Mouse (Mus musculus): Measurements from ENCODE around the gene Sel1l. TPM values are rescaled to one million over a fixed set of nuclear protein-coding genes. Genes with fewer than 3 reads are reported as not detected.

The Sel1l gene
- 67.1 and 71.5 TPM in 2 replicates for polyA plus RNA-seq (2014; fragmentation: Nextera tagmentation; extraction: Ambion mirVana)

- Histone ChIP-seq H3K4me1 (replicated peaks; ENCODE audit: control insufficient read depth, insufficient read depth, low read length) (peaks cover 8% of the 10 kb centered on the region; the same call in 1 of the 2 replicates), H3K9ac (ENCODE audit: low read depth, low read length) (peak within 1 kb of the TSS; percentile 85), H3K27ac (ENCODE audit: low read depth, low read length) (peak within 1 kb of the TSS; percentile 60), H3K4me2 (peak within 1 kb of the TSS; percentile 88), H3K9me3 (ENCODE audit: control insufficient read depth, low read length) (no peaks in the 10 kb centered on the region), H3K27me3 (replicated peaks; ENCODE audit: control insufficient read depth, insufficient read depth, low read length) (no peaks in the 10 kb centered on the region), H3K4me3 (ENCODE audit: low read depth, low read length) (peak within 1 kb of the TSS; percentile 80), H3K36me3 (ENCODE audit: control insufficient read depth, insufficient read depth, low read length) (no peaks in the 10 kb centered on the region)
- DNase-seq (ENCODE audit: low spot score) (peak; percentile 96), ATAC-seq (replicated peaks; ENCODE audit: low FRiP score) (peak; percentile 100)
- under 1% methylated on average over 35 of the region's 35 CpGs for WGBS
Measured at GRCm38 (mm10) chr12:91849045-91849467, at the start of gene Sel1l. Gene Sel1l (minus strand): TSS chr12:91849157.

GRCm38 (mm10) chr12:91892622-91893560 is 43.9 kb upstream of the Sel1l start:
- WGBS: 78% methylated on average over 9 of the region's 9 CpGs
- Histone ChIP-seq H3K4me3 (ENCODE audit: low read depth, low read length) (no peak overlapping the region), H3K4me2 (no peak overlapping the region), H3K27ac (ENCODE audit: low read depth, low read length) (no peak overlapping the region), H3K36me3 (ENCODE audit: control insufficient read depth, insufficient read depth, low read length) (no peaks in the 10 kb centered on the region), H3K9me3 (ENCODE audit: control insufficient read depth, low read length) (no peaks in the 10 kb centered on the region), H3K27me3 (replicated peaks; ENCODE audit: control insufficient read depth, insufficient read depth, low read length) (no peaks in the 10 kb centered on the region), H3K4me1 (replicated peaks; ENCODE audit: control insufficient read depth, insufficient read depth, low read length) (no peaks in the 10 kb centered on the region), H3K9ac (ENCODE audit: low read depth, low read length) (no peak overlapping the region)
- ATAC-seq (replicated peaks; ENCODE audit: low FRiP score) (no peak), DNase-seq (ENCODE audit: low spot score) (no peak)

DNA sequence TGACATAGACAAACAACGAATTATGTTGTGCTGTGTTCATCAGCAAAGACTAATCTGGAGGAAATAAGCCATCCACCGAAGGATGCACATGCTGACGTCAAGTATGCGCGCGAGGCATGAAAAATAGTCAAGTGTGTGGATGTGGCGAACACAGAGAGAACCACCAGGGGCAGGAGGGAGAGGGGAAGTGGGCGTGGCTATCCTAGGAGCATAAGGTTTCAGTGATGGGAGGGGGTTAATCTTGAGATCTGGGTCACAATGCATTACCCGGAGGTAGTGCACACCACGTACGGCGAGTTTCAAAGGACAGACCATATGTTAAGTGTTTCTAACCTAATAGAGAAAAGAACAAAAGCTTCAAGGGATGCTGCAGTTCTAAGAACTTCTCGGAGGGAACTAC is 31.5 kb upstream of the Sel1l start:
- no peak for ATAC-seq (replicated peaks; ENCODE audit: low FRiP score)
- Histone ChIP-seq H3K4me1 (replicated peaks; ENCODE audit: control insufficient read depth, insufficient read depth, low read length) (no peaks in the 10 kb centered on the region; the same call in 1 of the 2 replicates), H3K4me2 (no peak overlapping the region), H3K9ac (ENCODE audit: low read depth, low read length) (no peak overlapping the region), H3K27me3 (replicated peaks; ENCODE audit: control insufficient read depth, insufficient read depth, low read length) (no peaks in the 10 kb centered on the region), H3K27ac (ENCODE audit: low read depth, low read length) (no peak overlapping the region), H3K36me3 (ENCODE audit: control insufficient read depth, insufficient read depth, low read length) (no peaks in the 10 kb centered on the region), H3K4me3 (ENCODE audit: low read depth, low read length) (no peak overlapping the region), H3K9me3 (ENCODE audit: control insufficient read depth, low read length) (no peaks in the 10 kb centered on the region)
- no peak for DNase-seq (ENCODE audit: low spot score)
- WGBS: 73% methylated on average over 13 of the region's 13 CpGs

GRCm38 (mm10) chr12:91878912-91879250 is 29.9 kb upstream of the Sel1l start:
- no peaks in the 10 kb centered on the region for H3K9me3 ChIP-seq (ENCODE audit: control insufficient read depth, low read length)
- H3K9ac ChIP-seq (ENCODE audit: low read depth, low read length): no peak overlapping the region
- WGBS: 77% methylated on average over 8 of the region's 8 CpGs
- H3K4me1 ChIP-seq (replicated peaks; ENCODE audit: control insufficient read depth, insufficient read depth, low read length): no peaks in the 10 kb centered on the region; the same call in 1 of the 2 replicates
- DNase-seq (ENCODE audit: low spot score): no peak
- H3K4me3 ChIP-seq (ENCODE audit: low read depth, low read length): no peak overlapping the region
- no peak for ATAC-seq (replicated peaks; ENCODE audit: low FRiP score)
- no peak overlapping the region for H3K27ac ChIP-seq (ENCODE audit: low read depth, low read length)
- no peaks in the 10 kb centered on the region for H3K27me3 ChIP-seq (replicated peaks; ENCODE audit: control insufficient read depth, insufficient read depth, low read length)
- H3K36me3 ChIP-seq (ENCODE audit: control insufficient read depth, insufficient read depth, low read length): no peaks in the 10 kb centered on the region
- no peak overlapping the region for H3K4me2 ChIP-seq

GRCm38 (mm10) chr12:91878056-91878911 is 29.3 kb upstream of the Sel1l start:
- no peak overlapping the region for H3K4me3 ChIP-seq (ENCODE audit: low read depth, low read length)
- 67% methylated on average over 21 of the region's 21 CpGs for WGBS
- no peak overlapping the region for H3K4me2 ChIP-seq
- H3K36me3 ChIP-seq (ENCODE audit: control insufficient read depth, insufficient read depth, low read length): no peaks in the 10 kb centered on the region
- H3K27ac ChIP-seq (ENCODE audit: low read depth, low read length): no peak overlapping the region
- H3K4me1 ChIP-seq (replicated peaks; ENCODE audit: control insufficient read depth, insufficient read depth, low read length): no peaks in the 10 kb centered on the region; the same call in 1 of the 2 replicates
- H3K27me3 ChIP-seq (replicated peaks; ENCODE audit: control insufficient read depth, insufficient read depth, low read length): no peaks in the 10 kb centered on the region
- no peak for DNase-seq (ENCODE audit: low spot score)
- ATAC-seq (replicated peaks; ENCODE audit: low FRiP score): no peak
- no peaks in the 10 kb centered on the region for H3K9me3 ChIP-seq (ENCODE audit: control insufficient read depth, low read length)
- H3K9ac ChIP-seq (ENCODE audit: low read depth, low read length): no peak overlapping the region

DNA sequence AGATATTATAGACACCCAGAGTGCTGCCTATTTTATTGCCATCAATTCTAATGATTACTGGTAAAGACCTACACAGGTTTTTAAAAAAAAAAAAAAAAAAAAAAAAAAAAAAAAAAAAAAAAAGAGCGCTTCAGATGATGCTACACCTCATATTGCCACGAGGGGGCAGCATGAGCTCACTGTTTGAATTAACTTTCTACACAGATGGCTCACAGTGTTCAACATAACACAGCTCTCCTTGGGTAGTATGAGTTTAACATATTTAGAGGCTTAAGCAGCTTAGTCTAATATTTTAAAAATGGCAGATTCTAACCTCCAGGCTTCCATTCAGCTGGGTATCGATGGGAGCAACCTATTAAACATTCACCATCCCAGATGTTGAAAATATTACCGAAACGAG is 28.7 kb upstream of the Sel1l start:
- ATAC-seq (replicated peaks; ENCODE audit: low FRiP score) (0 out of 2 replicates have a peak, but pooled peaks have one; percentile 32), DNase-seq (ENCODE audit: low spot score) (no peak)
- Histone ChIP-seq H3K9me3 (ENCODE audit: control insufficient read depth, low read length) (no peaks in the 10 kb centered on the region), H3K4me2 (no peak overlapping the region), H3K36me3 (ENCODE audit: control insufficient read depth, insufficient read depth, low read length) (no peaks in the 10 kb centered on the region), H3K4me3 (ENCODE audit: low read depth, low read length) (no peak overlapping the region), H3K4me1 (replicated peaks; ENCODE audit: control insufficient read depth, insufficient read depth, low read length) (no peaks in the 10 kb centered on the region; the same call in 1 of the 2 replicates), H3K9ac (ENCODE audit: low read depth, low read length) (no peak overlapping the region), H3K27me3 (replicated peaks; ENCODE audit: control insufficient read depth, insufficient read depth, low read length) (no peaks in the 10 kb centered on the region), H3K27ac (ENCODE audit: low read depth, low read length) (no peak overlapping the region)
- WGBS: 49% methylated on average over 5 of the region's 5 CpGs

DNA sequence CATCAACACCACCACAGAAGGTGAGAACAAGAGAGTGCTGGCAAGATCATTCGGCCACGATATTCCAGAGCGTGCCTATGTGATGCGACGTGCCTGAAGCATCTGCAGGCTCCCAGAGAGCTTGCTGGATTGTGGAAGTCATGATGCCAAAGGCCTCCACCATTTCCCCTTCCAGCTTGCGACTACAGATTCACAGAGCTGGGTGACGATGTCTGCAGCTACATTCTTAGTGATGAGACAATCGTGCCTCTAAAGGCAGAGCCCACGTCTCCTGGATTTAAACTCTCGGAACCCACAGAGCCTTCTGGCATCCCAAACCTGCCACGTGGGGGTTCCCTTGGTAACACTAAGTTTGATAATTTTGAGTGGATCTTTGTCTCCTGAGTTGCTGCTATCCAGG is 21.7 kb upstream of the Sel1l start:
- no peak overlapping the region for H3K9ac ChIP-seq (ENCODE audit: low read depth, low read length)
- no peak for DNase-seq (ENCODE audit: low spot score)
- no peak overlapping the region for H3K4me2 ChIP-seq
- no peaks in the 10 kb centered on the region for H3K27me3 ChIP-seq (replicated peaks; ENCODE audit: control insufficient read depth, insufficient read depth, low read length)
- H3K4me3 ChIP-seq (ENCODE audit: low read depth, low read length): no peak overlapping the region
- H3K36me3 ChIP-seq (ENCODE audit: control insufficient read depth, insufficient read depth, low read length): no peaks in the 10 kb centered on the region
- ATAC-seq (replicated peaks; ENCODE audit: low FRiP score): no peak
- H3K4me1 ChIP-seq (replicated peaks; ENCODE audit: control insufficient read depth, insufficient read depth, low read length): no peaks in the 10 kb centered on the region; the same call in 1 of the 2 replicates
- WGBS: 85% methylated on average over 11 of the region's 11 CpGs
- no peaks in the 10 kb centered on the region for H3K9me3 ChIP-seq (ENCODE audit: control insufficient read depth, low read length)
- H3K27ac ChIP-seq (ENCODE audit: low read depth, low read length): no peak overlapping the region

DNA sequence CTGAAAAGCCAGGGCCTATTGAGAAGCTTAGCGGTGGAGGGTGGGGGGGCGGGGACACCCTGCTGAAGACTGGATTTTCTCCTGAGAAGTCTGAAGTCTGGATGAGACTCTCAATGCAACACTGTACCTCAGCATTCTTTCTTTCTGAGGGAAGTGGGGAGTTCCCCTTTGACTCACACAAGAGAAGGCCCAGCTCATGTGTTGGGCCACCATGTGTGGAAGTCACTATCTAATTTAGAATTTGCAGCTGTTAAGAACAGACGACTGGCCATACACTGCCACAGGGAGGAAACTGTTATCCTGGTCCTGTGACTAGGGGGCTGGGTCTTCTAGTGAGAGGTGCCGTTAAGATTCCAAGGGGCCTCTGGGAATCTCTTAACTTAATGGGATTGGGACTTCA is 20.4 kb upstream of the Sel1l start:
- WGBS: 67% methylated on average over 4 of the region's 4 CpGs
- Histone ChIP-seq H3K9me3 (ENCODE audit: control insufficient read depth, low read length) (no peaks in the 10 kb centered on the region), H3K27me3 (replicated peaks; ENCODE audit: control insufficient read depth, insufficient read depth, low read length) (no peaks in the 10 kb centered on the region), H3K4me3 (ENCODE audit: low read depth, low read length) (no peak overlapping the region), H3K27ac (ENCODE audit: low read depth, low read length) (no peak overlapping the region), H3K36me3 (ENCODE audit: control insufficient read depth, insufficient read depth, low read length) (no peaks in the 10 kb centered on the region), H3K9ac (ENCODE audit: low read depth, low read length) (no peak overlapping the region), H3K4me2 (no peak overlapping the region), H3K4me1 (replicated peaks; ENCODE audit: control insufficient read depth, insufficient read depth, low read length) (no peaks in the 10 kb centered on the region)
- ATAC-seq (replicated peaks; ENCODE audit: low FRiP score) (no peak), DNase-seq (ENCODE audit: low spot score) (no peak)

Data from liver, embryonic 11.5 days (tissue).